Mouse (Mus musculus): ENCODE measurements at regions not wholly inside any gene's neighbourhood (a gene's known extent, or its start where the extent isn't known, plus 50 kb on each side); places are given as distances from the start of the nearest gene placed in this dataset.

- TF ChIP-seq CTCF (IDR thresholded peaks at IDR 0.05; ENCODE audit: low read depth) = no peak
- TF ChIP-seq EP300 (IDR thresholded peaks at IDR 0.05; ENCODE audit: low read depth) = no peak
These were observed 90.1 kb upstream of the Rnd3 start for GRCm38 (mm10) chr2:51238992-51239391.

Data from liver, postnatal 0 days (tissue).